Mouse (Mus musculus) kidney, postnatal 14 days (tissue): ENCODE measurements around the gene Scyl2.

Source experiments
- DNase-seq: peaks from one replicate; pipeline ENCODE4 v3.0.0; 2022; ENCODE audit warnings: mixed read lengths

Gene Scyl2

DNA sequence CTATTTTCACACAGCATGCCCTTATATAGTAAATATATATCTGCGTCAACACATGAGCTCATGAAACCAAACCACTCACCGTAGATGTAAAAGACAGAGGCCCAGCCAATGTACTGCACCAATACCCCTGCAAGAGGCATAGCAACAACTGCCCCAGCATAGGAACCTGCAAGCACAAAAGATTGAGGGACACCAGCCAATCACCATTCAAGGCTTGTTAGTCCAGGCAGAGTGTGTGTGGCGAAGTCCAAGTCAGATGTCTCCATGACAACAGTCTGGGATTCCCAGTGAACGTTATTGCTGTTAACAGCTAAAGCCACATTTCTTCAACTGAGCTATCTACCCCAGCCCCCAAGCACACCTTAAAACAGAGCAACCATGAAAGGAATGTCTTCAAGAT lies 93.3 kb downstream of the Scyl2 start:
- no peak for DNase-seq

GRCm38 (mm10) chr10:89589877-89590276 lies 96.2 kb downstream of the Scyl2 start:
- no peak for DNase-seq
